Mouse (Mus musculus) midbrain, postnatal 0 days (tissue): ENCODE data around the gene Lrp6. TPM values are rescaled to one million over a fixed set of nuclear protein-coding genes. Genes with fewer than 3 reads are reported as not detected.

Source experiments
- ATAC-seq: fragments of 200-750 bp; cut with Nextera tagmentation; 2 replicates; pipeline ENCODE4 v1.8.0; 2017; ENCODE audit warnings: moderate number of reproducible peaks, mild to moderate bottlenecking, moderate TSS enrichment, moderate library complexity; ENCODE audit not compliant: low FRiP score
- DNase-seq: peaks from one replicate; pipeline ENCODE4 v3.0.0-alpha.2; 2015; ENCODE audit warnings: low spot score
- H3K27ac ChIP-seq: fragments of 300-500 bp; sonication (generic); 2 replicates; pipeline ENCODE4 v1.5.1; 2014; ENCODE audit warnings: low read depth, mild to moderate bottlenecking, low read length, mixed read lengths
- H3K27me3 ChIP-seq: fragments of 300-500 bp; sonication (generic); 2 replicates; pipeline ENCODE4 v1.6.1; 2014; ENCODE audit warnings: low read length, control low read depth, mixed read lengths; ENCODE audit not compliant: insufficient read depth
- H3K36me3 ChIP-seq: fragments of 300-500 bp; sonication (generic); 2 replicates; pipeline ENCODE4 v1.6.1; 2014; ENCODE audit warnings: low read length, control low read depth, mixed read lengths; ENCODE audit not compliant: insufficient read depth
- H3K4me1 ChIP-seq: fragments of 300-500 bp; sonication (generic); 2 replicates; pipeline ENCODE4 v1.6.1; 2014; ENCODE audit warnings: mild to moderate bottlenecking, control low read depth, antibody characterized with exemption, low read length, mixed read lengths; ENCODE audit not compliant: insufficient read depth
- H3K4me2 ChIP-seq: fragments of 300-500 bp; sonication (generic); 2 replicates; pipeline ENCODE4 v1.6.1; 2014; ENCODE audit warnings: low read depth, mild to moderate bottlenecking, low read length, mixed read lengths; ENCODE audit not compliant: poor library complexity, severe bottlenecking
- H3K4me3 ChIP-seq: fragments of 300-500 bp; sonication (generic); 2 replicates; pipeline ENCODE4 v1.5.1; 2014; ENCODE audit warnings: low read depth, mild to moderate bottlenecking, low read length, moderate library complexity
- H3K9ac ChIP-seq: fragments of 300-500 bp; sonication (generic); replicated peaks from 2 replicates; pipeline ENCODE4 v1.6.1; 2014; ENCODE audit warnings: mild to moderate bottlenecking, low read length, moderate library complexity, mixed read lengths; ENCODE audit not compliant: poor library complexity, severe bottlenecking
- H3K9me3 ChIP-seq: fragments of 300-500 bp; sonication (generic); 2 replicates; pipeline ENCODE4 v1.6.1; 2016; ENCODE audit warnings: low read length, control low read depth
- CTCF ChIP-seq: IDR thresholded peaks from 2 replicates; pipeline ENCODE4 v1.5.1; 2016; ENCODE audit warnings: antibody characterized with exemption, mild to moderate bottlenecking
- WGBS: fragments of 180-500 bp; shearing (Covaris S2); extraction: QIAGEN DNeasy Blood & Tissue Kit; methylation state at CpG from one replicate; pipeline ENCODE4 v1.1.7; 2014; 5-methylcytosine and 5-hydroxymethylcytosine counted together
- polyA plus RNA-seq: library from polyadenylated mRNA; unstranded; fragments of >200 nt; fragmentation: Nextera tagmentation; extraction: Ambion mirVana; gene quantifications from 2 replicates; pipeline ENCODE4 v1.2.1, GENCODE M21; 2015
- total RNA-seq: library from RNA; depleted of rRNA; stranded (reverse); fragments of >200 nt; gene quantifications from 2 replicates; pipeline ENCODE4 v1.2.3, GENCODE M21; 2014; rRNA removed

Gene Lrp6
- total RNA-seq (26.3 and 35.5 TPM in 2 replicates), polyA plus RNA-seq (11.1 and 14.7 TPM in 2 replicates)

DNA sequence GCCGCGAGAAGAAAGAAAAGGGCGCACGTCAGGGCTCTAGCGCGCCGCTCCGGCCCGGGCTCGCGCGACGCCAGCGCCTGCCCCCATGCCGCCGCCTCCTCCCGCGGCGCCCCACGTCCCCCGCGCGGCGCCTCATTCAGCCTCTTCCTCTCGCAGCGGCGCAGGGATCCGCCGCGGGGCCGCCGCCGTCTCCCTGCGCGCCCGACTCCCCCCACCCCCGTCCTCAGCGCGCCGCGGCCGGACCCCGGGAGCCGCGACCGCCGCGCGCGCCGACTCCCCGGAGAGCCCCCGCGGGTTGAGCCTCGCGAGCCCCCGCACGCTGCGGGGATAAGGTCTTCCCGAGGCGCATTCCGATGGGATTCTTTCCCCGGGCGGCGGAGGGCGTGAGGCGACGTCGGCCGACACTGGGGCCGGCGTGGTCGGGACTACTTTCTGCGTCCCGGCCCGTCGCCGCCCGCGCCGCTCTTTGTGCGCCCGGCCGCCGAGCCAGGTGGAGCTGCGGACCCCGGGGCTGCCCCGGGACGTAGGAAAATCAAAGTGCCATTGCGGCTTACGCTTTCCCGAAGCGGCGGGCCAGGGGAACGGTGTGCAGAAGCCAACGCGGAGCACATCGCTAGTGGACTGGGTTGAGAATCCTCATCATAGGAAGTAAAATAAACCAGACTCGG is at the start of gene Lrp6:
Gene Lrp6 (minus strand): TSS at position 148 of the 668 bp plus-strand sequence.
- Histone ChIP-seq H3K9ac (peak within 1 kb of the TSS; percentile 94), H3K27ac (peak within 1 kb of the TSS; percentile 100), H3K9me3 (no peaks in the 10 kb centered on the region), H3K4me1 (0 out of 2 replicates have a peak, but pooled peaks cover 7% of the 10 kb centered on the region), H3K27me3 (no peaks in the 10 kb centered on the region), H3K36me3 (no peaks in the 10 kb centered on the region), H3K4me3 (peak within 1 kb of the TSS; percentile 94), H3K4me2 (peak within 1 kb of the TSS; percentile 91)
- no peak for TF ChIP-seq CTCF
- ATAC-seq (peak; percentile 94), DNase-seq (peak; percentile 91)
- WGBS, result under 1% methylated on average over 57 of the region's 99 CpGs

DNA sequence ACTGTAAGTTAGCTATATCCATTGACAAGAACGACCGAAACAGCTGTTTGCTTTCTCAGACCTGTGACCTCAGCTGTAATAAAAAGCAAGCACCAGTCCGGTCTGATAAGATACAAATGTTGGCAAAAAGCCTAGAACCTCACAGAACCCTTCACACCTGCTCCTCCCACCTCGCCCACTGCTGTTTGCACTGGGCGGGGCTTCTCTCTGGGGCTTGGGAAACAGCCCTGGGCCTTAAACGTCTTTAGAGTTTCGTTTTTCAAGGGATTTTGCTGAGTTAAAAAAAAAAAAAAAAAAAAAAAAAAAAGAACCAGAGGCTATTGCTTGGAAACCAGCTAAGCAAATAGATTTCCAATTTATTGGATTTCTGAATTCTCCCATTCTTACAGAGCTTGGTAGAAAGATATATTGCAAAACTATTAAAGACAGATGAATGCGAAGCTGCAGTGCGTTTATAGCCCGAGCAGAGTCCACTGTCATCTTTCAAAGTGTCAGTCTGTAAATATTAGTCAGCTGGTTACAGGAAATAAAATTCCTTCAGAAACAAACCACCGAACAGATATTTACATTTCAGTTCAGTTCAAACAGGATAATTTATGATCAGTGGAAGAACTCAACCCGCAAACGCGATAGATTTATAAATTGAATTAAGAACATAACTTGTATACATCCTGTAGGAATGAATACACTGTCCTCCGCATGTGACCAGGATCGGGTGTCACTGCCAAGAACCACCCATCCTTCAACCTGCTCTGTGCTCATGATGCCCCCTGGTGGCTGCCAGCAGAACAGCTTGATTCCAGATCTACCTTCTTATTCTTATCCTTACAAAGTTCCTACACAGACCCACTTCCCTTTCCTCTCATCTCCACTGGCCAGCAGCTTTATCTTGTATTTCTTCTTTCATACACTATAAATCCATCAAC is 48.2 kb upstream of the Lrp6 start:
- H3K27me3 ChIP-seq, result no peaks in the 10 kb centered on the region
- H3K27ac ChIP-seq, result no peak overlapping the region
- H3K9me3 ChIP-seq, result no peaks in the 10 kb centered on the region
- H3K4me3 ChIP-seq, result no peak overlapping the region
- ATAC-seq (peak; percentile 75; the same call in 1 of the 2 replicates), DNase-seq (peak; percentile 89)
- H3K4me2 ChIP-seq, result peak overlapping the region; percentile 25; the same call in 1 of the 2 replicates
- H3K4me1 ChIP-seq, result no peaks in the 10 kb centered on the region
- peak; percentile 97 for TF ChIP-seq CTCF
- WGBS, result 27% methylated on average over 16 of the region's 16 CpGs
- H3K36me3 ChIP-seq, result no peaks in the 10 kb centered on the region
- no peak overlapping the region for H3K9ac ChIP-seq

DNA sequence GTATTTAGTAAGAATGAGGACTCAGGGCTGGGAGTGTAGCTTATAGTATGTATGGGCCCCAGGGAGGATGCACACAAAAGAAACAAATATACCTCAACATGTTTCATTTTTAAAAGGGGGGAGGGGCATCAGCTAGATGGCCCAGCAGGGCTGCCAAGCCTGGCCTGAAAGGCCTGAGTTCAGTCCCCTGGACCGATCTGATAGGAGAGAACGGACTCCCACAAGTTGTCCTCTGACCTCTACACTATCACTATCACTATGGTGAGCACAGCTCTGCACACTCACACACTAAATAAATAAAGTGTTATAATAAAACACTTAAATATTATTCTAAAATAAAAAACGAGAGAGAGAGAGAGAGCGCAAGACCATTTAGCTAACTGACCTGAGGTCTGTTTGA is 47.6 kb upstream of the Lrp6 start:
- H3K9ac ChIP-seq, result no peak overlapping the region
- no peak overlapping the region for H3K27ac ChIP-seq
- no peak for TF ChIP-seq CTCF
- H3K9me3 ChIP-seq, result no peaks in the 10 kb centered on the region
- no peaks in the 10 kb centered on the region for H3K4me1 ChIP-seq
- no peak overlapping the region for H3K4me3 ChIP-seq
- 88% methylated on average over 4 of the region's 4 CpGs for WGBS
- no peaks in the 10 kb centered on the region for H3K27me3 ChIP-seq
- H3K4me2 ChIP-seq, result no peak overlapping the region
- no peak for DNase-seq
- ATAC-seq, result no peak
- no peaks in the 10 kb centered on the region for H3K36me3 ChIP-seq

DNA sequence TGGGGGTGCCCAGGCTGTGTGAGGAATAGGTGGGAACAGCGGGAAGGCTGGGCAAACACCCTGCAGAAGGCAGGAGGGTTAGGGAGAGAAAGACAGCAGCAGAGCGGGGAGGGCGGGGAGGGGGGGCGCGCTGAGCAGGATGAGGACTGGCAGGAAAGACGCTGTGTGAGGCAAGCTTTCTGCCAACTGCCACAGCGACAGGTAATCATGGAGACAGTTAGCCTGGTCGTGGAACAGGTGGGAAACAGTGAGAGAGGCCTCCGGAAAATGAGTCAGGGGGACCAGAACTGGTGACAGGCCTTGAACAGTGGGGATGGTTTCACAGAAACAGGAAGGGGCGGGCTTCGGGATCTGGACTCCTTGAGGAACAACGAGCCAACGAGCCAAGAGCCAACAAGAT is 45.1 kb upstream of the Lrp6 start:
- no peak overlapping the region for H3K9ac ChIP-seq
- WGBS, result 79% methylated on average over 13 of the region's 13 CpGs
- no peak overlapping the region for H3K27ac ChIP-seq
- no peak for ATAC-seq
- no peak for TF ChIP-seq CTCF
- no peaks in the 10 kb centered on the region for H3K4me1 ChIP-seq
- H3K27me3 ChIP-seq, result no peaks in the 10 kb centered on the region
- no peaks in the 10 kb centered on the region for H3K36me3 ChIP-seq
- H3K9me3 ChIP-seq, result no peaks in the 10 kb centered on the region
- H3K4me3 ChIP-seq, result no peak overlapping the region
- H3K4me2 ChIP-seq, result no peak overlapping the region
- DNase-seq, result no peak

DNA sequence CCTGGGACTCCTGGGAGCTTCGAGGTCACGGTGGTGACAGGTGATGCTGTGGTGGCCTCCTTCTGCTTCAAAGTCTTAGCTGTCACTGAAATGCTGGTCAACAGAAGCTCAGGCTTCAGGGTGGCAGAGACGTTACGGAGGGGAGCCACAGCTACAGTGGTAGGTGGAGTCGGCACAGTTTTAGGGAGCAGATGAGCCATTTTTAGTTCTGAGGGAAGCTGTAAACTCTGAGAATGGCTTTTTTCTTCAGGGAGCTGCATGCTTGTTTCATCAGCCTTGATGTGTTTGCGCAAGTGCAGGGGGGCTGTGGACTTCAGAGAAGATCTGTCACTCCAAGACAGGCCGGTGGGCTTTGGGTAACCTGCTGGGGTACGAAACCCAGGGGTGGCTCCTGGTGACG is 43.6 kb upstream of the Lrp6 start:
- no peaks in the 10 kb centered on the region for H3K9me3 ChIP-seq
- 89% methylated on average over 9 of the region's 9 CpGs for WGBS
- H3K4me3 ChIP-seq, result no peak overlapping the region
- no peak for TF ChIP-seq CTCF
- no peak overlapping the region for H3K4me2 ChIP-seq
- no peak overlapping the region for H3K9ac ChIP-seq
- H3K27me3 ChIP-seq, result no peaks in the 10 kb centered on the region
- no peaks in the 10 kb centered on the region for H3K4me1 ChIP-seq
- H3K27ac ChIP-seq, result no peak overlapping the region
- ATAC-seq (no peak), DNase-seq (no peak)
- no peaks in the 10 kb centered on the region for H3K36me3 ChIP-seq
